Mouse (Mus musculus): ENCODE measurements around the gene Tbx18.

DNA sequence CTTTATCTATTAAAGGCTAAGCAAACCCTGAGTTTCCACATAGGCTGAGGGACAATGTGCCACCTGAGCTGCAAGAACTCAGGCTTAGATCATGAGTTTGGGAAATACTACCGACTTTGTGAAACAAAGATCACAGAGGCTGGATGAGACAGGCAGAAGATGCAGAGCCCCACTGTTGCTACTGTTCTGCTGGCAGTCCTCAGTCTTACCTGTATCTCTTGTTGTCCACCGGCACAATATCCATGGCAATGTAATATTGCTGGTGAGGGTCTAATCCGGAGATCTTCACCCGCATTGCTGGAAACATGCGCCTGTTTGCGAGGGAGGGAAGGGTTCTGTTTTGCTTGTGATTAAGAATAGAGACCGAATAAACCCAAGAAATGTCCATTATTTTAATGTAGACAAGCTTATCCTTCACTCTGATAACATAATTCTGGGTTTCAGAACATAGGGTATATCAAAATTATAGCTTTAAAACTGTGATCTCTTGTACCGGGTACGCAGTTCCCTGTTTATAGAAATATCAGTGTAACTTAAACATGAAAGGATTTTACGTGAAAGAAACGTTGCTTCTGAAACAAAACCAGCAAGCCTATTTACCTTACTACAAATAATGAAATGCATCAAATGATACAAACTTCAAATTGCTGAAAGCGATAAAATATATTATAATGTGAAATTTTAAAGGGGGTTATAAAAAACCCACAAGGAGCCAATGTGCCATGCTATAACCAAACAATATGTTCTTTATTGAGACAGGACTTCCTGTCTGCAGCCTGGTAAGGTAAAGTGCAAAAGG lies 3.7 kb downstream of the Tbx18 start:
- no peak for TF ChIP-seq TAL1 (IDR thresholded peaks at IDR 0.05; ENCODE audit: low read length)
- no peak for TF ChIP-seq GATA1 (IDR thresholded peaks at IDR 0.05; ENCODE audit: low read length)

Measured in erythroblast, embryonic 14.5 days (primary cell).